Mouse (Mus musculus): ENCODE measurements around the gene Tnfrsf8.

Tnfrsf8 gene

DNA sequence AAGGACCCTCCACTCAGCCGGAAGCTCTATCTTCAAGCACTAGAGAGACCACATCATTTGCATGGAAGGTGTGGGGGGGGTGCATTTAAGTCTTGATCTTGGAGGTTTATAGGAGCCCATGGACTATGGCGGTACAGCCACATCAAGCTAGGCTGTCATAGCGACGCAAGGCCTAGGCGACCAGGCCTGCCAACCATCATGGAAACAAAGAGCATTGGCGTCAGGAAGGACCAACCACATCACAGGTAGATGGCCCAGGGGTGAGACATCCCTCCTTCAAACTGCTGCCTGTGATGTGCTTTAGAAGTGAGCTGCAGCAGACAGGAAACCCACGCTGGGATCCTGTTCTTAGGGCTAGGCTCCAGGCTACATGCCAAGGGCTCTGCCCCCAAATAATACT, 78.9 kb downstream of the Tnfrsf8 start:
- in situ Hi-C loops (cut with MboI, MseI): no loop called here

DNA sequence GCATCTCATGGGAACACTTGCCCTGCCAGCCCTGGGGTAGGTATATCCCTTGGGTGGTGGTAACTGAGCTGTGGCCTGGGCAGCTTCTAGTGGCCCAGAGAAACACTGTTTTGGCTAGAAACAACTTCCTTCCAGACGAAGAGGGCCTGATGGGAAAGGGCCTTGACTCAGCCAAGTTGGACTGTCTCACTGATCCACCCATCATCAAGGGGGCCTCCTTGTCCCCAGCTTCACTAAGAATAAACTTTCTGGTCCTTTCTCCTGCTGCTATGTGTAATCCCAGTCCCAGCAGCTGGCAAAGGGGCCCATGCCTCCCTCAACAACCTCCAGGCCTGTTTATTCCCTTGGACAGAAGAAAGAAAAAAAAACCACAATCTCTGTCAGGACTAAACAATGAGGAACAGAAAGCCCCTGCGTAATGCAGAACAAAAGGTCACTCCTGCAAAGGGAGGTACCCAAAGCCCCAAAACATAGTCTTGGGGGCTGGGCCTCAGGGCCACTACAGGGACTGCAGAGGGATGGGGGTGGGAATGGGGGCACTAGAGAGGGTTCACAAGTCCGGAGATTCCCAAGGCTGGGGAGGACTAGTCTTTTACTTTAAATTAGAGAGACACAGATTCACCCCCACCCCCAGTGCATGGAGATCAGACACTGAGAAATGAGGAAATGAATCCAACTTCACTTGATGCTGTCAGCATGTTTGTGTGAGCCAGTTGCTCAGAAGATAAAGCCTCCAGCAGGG, 81.3 kb downstream of the Tnfrsf8 start:
- in situ Hi-C loops (cut with MboI, MseI): no loop called here

DNA sequence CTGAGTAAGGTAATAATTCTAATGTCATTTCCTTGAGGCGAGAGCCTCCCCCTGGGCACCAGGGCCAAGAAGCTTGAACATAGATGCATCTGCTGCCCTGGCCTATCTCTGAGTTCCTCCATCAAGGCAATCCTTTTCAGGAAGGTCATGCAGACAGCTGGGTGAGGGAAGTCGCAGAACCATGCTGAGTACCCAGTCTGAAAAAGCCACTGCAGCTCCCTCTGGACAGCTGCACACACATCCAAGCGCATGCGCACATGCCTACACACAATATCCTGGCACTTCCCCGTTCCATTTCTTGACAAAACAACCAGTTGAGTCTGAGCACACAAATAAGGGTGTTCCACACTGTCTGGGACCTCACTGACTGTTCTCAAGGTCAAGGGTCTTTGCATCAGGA, 83.2 kb downstream of the Tnfrsf8 start:
- in situ Hi-C loops (cut with MboI, MseI): no loop called here

DNA sequence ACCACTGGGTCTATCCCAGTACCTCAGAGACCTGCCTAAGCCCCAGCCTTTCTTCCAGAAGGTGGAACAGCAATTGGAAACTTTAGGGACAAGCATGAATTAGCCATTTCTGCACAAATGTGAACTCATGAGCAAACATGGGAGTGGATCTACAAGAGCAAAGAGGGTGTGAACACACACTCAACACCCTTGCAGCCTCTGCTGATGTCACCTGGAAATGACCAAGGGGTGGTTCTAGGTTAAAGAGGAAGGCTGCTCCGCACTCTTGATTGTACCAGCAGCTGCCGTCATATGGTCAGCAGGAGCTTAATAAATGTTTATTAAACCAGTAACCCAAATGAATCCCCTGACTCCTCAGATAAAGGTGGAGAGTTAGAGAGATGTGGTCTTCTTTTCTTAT, 84.3 kb downstream of the Tnfrsf8 start:
- in situ Hi-C loops (cut with MboI, MseI): no loop called here

DNA sequence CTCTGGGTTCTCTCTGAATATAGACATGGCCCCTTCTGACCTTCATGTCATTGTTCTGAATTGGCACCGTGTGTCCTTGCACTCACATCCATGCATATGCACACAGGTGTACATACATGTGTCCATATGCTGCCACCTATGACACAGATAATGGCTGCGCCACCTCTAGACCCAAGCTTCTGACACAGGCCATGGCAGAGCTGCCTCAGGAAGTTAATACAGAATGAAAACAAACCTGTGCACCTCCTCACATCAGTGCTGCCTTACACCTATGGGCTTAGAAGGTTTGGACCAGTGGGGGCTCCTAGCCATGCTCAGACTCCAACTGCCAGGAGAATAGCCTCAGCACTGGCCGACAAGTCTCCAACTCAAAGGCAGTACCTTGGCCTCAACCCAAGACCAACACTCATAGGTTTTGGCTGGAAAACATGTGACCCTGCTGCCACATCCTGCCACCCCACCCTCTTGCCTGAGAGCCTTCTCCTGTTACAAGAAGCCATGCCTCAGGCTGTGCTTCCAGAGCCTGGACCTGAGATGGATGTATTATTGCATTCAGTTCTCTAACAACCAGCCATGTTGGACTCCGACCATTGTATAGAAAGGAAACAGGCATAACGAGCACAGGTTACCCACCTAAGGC, 85.3 kb downstream of the Tnfrsf8 start:
- in situ Hi-C loops (cut with MboI, MseI): no loop called here

DNA sequence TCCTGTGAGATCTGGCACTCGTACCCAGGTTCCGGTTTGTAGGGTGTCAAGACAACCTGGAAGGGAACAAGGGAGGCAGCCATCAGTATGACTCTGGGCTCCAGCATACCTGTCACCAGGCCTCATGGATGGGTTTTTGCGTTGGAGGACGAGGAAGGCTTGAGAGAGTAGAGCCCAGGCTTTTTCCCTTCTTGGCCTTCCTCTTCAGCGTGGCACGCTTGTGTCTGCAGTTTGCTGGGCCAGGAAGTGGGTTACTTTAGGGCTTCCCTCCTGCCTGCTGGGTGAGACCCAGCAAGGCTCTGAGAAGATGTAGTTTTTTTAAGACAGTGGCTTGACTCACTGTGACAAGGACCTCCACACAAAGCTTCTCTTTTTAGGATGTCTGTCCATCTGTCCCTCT, 85.9 kb downstream of the Tnfrsf8 start:
- in situ Hi-C loops (cut with MboI, MseI): no loop called here

DNA sequence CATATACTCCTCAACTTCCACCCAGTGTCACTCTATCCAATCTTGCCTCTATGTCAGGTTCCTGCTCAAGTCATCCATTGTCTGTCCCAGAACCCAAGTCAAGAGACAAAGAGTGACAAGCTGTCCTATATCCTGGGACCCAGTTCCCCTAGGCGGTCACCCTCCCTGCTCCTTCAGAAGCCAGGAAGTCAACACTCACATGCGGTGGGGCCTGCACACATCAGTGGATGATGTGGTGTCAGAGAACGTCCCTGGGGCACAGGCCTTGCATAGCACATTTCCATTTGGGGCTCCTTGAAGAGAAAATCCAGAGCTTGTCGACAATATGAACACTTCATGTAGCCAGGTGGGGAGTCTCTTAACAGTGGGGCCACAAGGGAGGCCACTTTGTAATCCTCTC, 90.4 kb downstream of the Tnfrsf8 start:
- in situ Hi-C loops (cut with MboI, MseI): no loop called here

DNA sequence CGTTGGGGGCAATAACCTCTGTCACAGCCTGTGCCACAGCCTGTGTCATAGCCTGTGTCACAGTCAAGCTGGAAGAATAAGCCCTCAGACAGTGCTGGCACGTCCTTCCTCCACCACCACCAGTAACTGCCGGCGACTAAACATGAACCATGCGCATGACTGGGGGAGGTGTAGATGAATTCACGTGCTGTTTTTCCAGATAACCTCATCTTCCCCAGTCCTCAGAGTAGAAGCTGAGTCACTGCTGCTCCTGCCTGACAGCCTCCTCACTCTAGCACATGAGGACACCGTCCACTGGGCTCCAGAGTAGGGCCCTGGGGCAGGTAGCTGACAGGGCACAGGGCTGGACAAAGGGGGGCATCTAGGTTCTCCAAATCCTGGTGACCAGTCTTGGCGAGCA, 92.9 kb downstream of the Tnfrsf8 start:
- in situ Hi-C loops (cut with MboI, MseI): no loop called here

DNA sequence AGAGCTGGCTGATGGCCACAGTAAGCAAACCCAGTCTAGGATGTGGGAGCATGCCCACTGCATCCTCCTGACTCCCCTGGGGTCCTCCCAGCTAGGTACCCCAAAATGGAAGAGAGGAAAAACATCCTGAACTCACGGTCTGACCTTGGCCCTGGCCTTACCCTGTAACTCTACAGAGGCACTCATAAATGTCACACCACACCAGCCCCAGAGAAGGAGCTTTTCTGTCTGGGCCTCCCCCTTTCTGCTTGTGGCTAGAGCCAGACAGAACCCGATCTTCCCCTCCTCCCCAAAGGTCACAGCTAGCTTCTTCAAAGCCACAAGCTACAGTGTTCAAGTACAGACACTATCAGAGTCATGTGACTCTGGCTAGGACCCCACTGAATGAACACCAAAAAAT, 93.6 kb downstream of the Tnfrsf8 start:
- in situ Hi-C loops (cut with MboI, MseI): no loop called here

DNA sequence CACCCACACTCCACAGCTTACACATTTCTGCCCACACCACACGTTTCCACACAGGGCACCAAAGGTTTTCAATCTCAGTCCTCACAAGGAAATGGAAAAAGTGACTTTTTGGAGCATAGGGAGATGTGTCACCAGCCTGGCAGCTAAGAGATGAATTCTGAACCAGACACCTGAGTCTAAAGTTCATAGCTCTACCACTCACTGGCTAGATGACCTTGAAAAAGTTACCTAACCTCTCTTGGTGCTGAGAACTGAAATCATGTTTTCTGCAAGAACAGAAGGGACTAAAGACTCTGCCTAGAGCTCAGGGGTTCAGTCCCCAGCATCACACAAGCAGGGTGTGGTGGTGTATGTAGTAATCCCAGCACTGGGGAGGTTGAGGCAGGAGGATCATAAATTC, 95.0 kb downstream of the Tnfrsf8 start:
- in situ Hi-C loops (cut with MboI, MseI): no loop called here

DNA sequence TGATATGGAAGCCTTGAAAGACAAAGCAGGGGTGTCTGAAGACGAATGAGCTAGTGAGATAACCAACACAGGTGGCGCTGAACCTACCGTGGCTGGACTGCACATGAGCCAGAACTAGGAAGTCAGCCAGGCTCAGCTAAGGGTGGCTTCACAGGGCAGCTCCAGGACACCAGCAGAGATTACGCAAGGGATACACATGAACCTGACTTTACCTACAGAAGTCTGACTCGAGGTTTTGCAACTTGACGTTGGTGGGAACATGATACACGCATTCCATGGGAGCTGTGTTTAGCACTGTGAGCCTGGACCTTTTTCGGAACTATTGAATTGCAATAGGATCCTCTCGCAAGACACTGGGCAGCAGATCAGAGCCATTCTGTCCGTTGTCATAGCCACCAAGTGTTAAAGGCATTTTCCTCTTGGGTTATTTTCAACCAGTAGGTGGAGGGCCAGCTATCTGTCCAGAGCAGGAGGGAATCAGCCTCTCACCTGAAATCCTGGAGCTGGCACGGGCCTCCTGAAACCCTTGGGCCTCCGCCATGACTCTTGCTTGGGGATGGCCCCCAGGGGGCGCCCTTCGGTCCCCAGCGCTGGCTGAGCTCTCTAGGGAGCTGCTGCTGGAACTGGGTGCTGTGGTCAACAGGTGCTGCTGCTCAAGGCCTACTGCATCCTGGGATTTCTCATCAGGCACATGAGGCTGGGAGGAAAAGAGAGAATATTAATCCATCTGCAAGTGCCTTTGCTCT, 95.6 kb downstream of the Tnfrsf8 start:
- in situ Hi-C loops (cut with MboI, MseI): loop anchor here (5.0 kb wide), 1 partner anchor 68 kb away; no protein-coding TSS in a partner anchor

DNA sequence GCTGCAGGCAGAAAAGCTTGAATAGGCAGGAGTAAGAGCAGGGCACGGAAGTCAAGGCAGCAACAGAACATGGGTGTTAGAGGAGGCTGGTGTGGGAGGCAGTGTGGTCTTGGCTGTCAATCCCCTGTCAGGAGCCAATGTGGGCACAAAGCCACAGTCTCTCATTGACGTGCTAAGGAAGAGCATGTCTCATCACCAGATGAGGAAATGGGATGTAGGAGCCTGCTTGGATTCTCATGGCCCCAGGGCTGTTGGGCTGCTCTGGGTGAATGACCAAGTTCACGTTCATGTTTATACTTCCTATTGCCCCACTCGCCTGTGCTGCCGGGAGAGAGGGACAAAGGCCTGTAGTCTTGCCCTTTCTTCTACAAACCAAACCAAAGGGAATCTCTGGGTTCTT, 97.1 kb downstream of the Tnfrsf8 start:
- in situ Hi-C loops (cut with MboI, MseI): loop anchor here (5.0 kb wide), 1 partner anchor 69 kb away; no protein-coding TSS in a partner anchor
